Mouse (Mus musculus): ENCODE measurements around the gene Tatdn3. TPM values are rescaled to one million over a fixed set of nuclear protein-coding genes. Genes with fewer than 3 reads are reported as not detected.

Gene Tatdn3
- polyA plus RNA-seq, 1 experiment = 1.3 TPM

GRCm38 (mm10) chr1:191023140-191023539 is 39.6 kb downstream of the Tatdn3 start:
- Histone ChIP-seq H3K4me1 (peaks cover 34% of the 10 kb centered on the region), H3K27me3 (replicated peaks) (no peaks in the 10 kb centered on the region), H3K36me3 (replicated peaks; ENCODE audit: low read length) (peaks cover 29% of the 10 kb centered on the region), H3K4me3 (replicated peaks) (no peak overlapping the region), H3K9me3 (no peaks in the 10 kb centered on the region)
- no peak for TF ChIP-seq GATA1 (IDR thresholded peaks at IDR 0.05; ENCODE audit: borderline replicate concordance, low read length)
- TF ChIP-seq FLI1 (IDR thresholded peaks at IDR 0.05; ENCODE audit: low read length) = no peak

- H3K4me1 ChIP-seq = peaks cover 22% of the 10 kb centered on the region
- H3K4me3 ChIP-seq (replicated peaks) = no peak overlapping the region
- H3K27me3 ChIP-seq (replicated peaks) = no peaks in the 10 kb centered on the region
- TF ChIP-seq FLI1 (IDR thresholded peaks at IDR 0.05; ENCODE audit: low read length) = no peak
- TF ChIP-seq GATA1 (IDR thresholded peaks at IDR 0.05; ENCODE audit: borderline replicate concordance, low read length) = no peak
- no peaks in the 10 kb centered on the region for H3K9me3 ChIP-seq
- H3K36me3 ChIP-seq (replicated peaks; ENCODE audit: low read length) = peaks cover 36% of the 10 kb centered on the region
Measured at GRCm38 (mm10) chr1:191021016-191021415, 41.7 kb downstream of the Tatdn3 start.

GRCm38 (mm10) chr1:191020217-191020924 is 42.4 kb downstream of the Tatdn3 start:
- H3K4me3 ChIP-seq (replicated peaks) = no peak overlapping the region
- H3K4me1 ChIP-seq = peaks cover 20% of the 10 kb centered on the region
- no peaks in the 10 kb centered on the region for H3K9me3 ChIP-seq
- no peaks in the 10 kb centered on the region for H3K27me3 ChIP-seq (replicated peaks)
- TF ChIP-seq GATA1 (IDR thresholded peaks at IDR 0.05; ENCODE audit: borderline replicate concordance, low read length) = no peak
- no peak for TF ChIP-seq FLI1 (IDR thresholded peaks at IDR 0.05; ENCODE audit: low read length)
- H3K36me3 ChIP-seq (replicated peaks; ENCODE audit: low read length) = peaks cover 38% of the 10 kb centered on the region

GRCm38 (mm10) chr1:191019803-191020202 is 42.9 kb downstream of the Tatdn3 start:
- TF ChIP-seq GATA1 (IDR thresholded peaks at IDR 0.05; ENCODE audit: borderline replicate concordance, low read length) = no peak
- TF ChIP-seq FLI1 (IDR thresholded peaks at IDR 0.05; ENCODE audit: low read length) = no peak
- H3K27me3 ChIP-seq (replicated peaks) = no peaks in the 10 kb centered on the region
- peaks cover 14% of the 10 kb centered on the region for H3K4me1 ChIP-seq
- H3K9me3 ChIP-seq = no peaks in the 10 kb centered on the region
- H3K4me3 ChIP-seq (replicated peaks) = no peak overlapping the region
- peaks cover 43% of the 10 kb centered on the region for H3K36me3 ChIP-seq (replicated peaks; ENCODE audit: low read length)

- TF ChIP-seq GATA1 (IDR thresholded peaks at IDR 0.05; ENCODE audit: borderline replicate concordance, low read length) = no peak
- no peak for TF ChIP-seq FLI1 (IDR thresholded peaks at IDR 0.05; ENCODE audit: low read length)
- H3K4me1 ChIP-seq = no peaks in the 10 kb centered on the region
- peaks cover 68% of the 10 kb centered on the region for H3K36me3 ChIP-seq (replicated peaks; ENCODE audit: low read length)
- no peak overlapping the region for H3K4me3 ChIP-seq (replicated peaks)
- no peaks in the 10 kb centered on the region for H3K9me3 ChIP-seq
- no peaks in the 10 kb centered on the region for H3K27me3 ChIP-seq (replicated peaks)
Measured at GRCm38 (mm10) chr1:191014271-191014670, 48.5 kb downstream of the Tatdn3 start.

GRCm38 (mm10) chr1:191008707-191009106 is 54.0 kb downstream of the Tatdn3 start:
- no peaks in the 10 kb centered on the region; the same call in 1 of the 2 replicates for H3K9me3 ChIP-seq
- no peak for TF ChIP-seq GATA1 (IDR thresholded peaks at IDR 0.05; ENCODE audit: borderline replicate concordance, low read length)
- TF ChIP-seq FLI1 (IDR thresholded peaks at IDR 0.05; ENCODE audit: low read length) = no peak
- H3K4me1 ChIP-seq = no peaks in the 10 kb centered on the region
- no peaks in the 10 kb centered on the region for H3K27me3 ChIP-seq (replicated peaks)
- no peak overlapping the region for H3K4me3 ChIP-seq (replicated peaks)
- H3K36me3 ChIP-seq (replicated peaks; ENCODE audit: low read length) = peaks cover 87% of the 10 kb centered on the region

- Histone ChIP-seq H3K4me1 (peaks cover 18% of the 10 kb centered on the region), H3K4me3 (replicated peaks) (no peak overlapping the region), H3K9me3 (peaks cover 16% of the 10 kb centered on the region), H3K27me3 (replicated peaks) (peaks cover 2% of the 10 kb centered on the region), H3K36me3 (replicated peaks; ENCODE audit: low read length) (peaks cover 32% of the 10 kb centered on the region)
- TF ChIP-seq GATA1 (IDR thresholded peaks at IDR 0.05; ENCODE audit: borderline replicate concordance, low read length) = no peak
- no peak for TF ChIP-seq FLI1 (IDR thresholded peaks at IDR 0.05; ENCODE audit: low read length)
Measured at GRCm38 (mm10) chr1:191002201-191002600, 60.5 kb downstream of the Tatdn3 start.

GRCm38 (mm10) chr1:191000686-191001085 is 62.0 kb downstream of the Tatdn3 start:
- Histone ChIP-seq H3K9me3 (peaks cover 16% of the 10 kb centered on the region), H3K36me3 (replicated peaks; ENCODE audit: low read length) (peaks cover 21% of the 10 kb centered on the region), H3K4me3 (replicated peaks) (no peak overlapping the region), H3K27me3 (replicated peaks) (peaks cover 9% of the 10 kb centered on the region), H3K4me1 (peaks cover 24% of the 10 kb centered on the region)
- TF ChIP-seq GATA1 (IDR thresholded peaks at IDR 0.05; ENCODE audit: borderline replicate concordance, low read length) = no peak
- no peak for TF ChIP-seq FLI1 (IDR thresholded peaks at IDR 0.05; ENCODE audit: low read length)

GRCm38 (mm10) chr1:190998027-190998426 is 64.7 kb downstream of the Tatdn3 start:
- no peak for TF ChIP-seq GATA1 (IDR thresholded peaks at IDR 0.05; ENCODE audit: borderline replicate concordance, low read length)
- no peak for TF ChIP-seq FLI1 (IDR thresholded peaks at IDR 0.05; ENCODE audit: low read length)
- Histone ChIP-seq H3K27me3 (replicated peaks) (peaks cover 32% of the 10 kb centered on the region), H3K36me3 (replicated peaks; ENCODE audit: low read length) (peaks cover 3% of the 10 kb centered on the region)

GRCm38 (mm10) chr1:190996346-190996877 is 66.3 kb downstream of the Tatdn3 start:
- Histone ChIP-seq H3K36me3 (replicated peaks; ENCODE audit: low read length) (peaks cover 3% of the 10 kb centered on the region), H3K4me3 (replicated peaks) (no peak overlapping the region), H3K27me3 (replicated peaks) (peaks cover 48% of the 10 kb centered on the region), H3K4me1 (peaks cover 29% of the 10 kb centered on the region), H3K9me3 (peaks cover 16% of the 10 kb centered on the region)
- TF ChIP-seq FLI1 (IDR thresholded peaks at IDR 0.05; ENCODE audit: low read length) = no peak
- TF ChIP-seq GATA1 (IDR thresholded peaks at IDR 0.05; ENCODE audit: borderline replicate concordance, low read length) = no peak

More at GRCm38 (mm10) chr1:190998027-190998426, 64.7 kb downstream of the Tatdn3 start:
- no peak overlapping the region for H3K4me3 ChIP-seq (replicated peaks)
- H3K9me3 ChIP-seq = peaks cover 16% of the 10 kb centered on the region
- H3K4me1 ChIP-seq = peaks cover 29% of the 10 kb centered on the region

Other genes starting within 250 kb of the Tatdn3 start
- 2.8 and 5.9 TPM in 2 replicates for gene Rps6kc1, start 151.2 kb downstream of the Tatdn3 start, polyA plus RNA-seq (2012; ENCODE audit: insufficient read depth, low replicate concordance)
- gene Angel2, start 137.8 kb downstream of the Tatdn3 start, polyA plus RNA-seq (2012; ENCODE audit: insufficient read depth, low replicate concordance) = 1.6 and 1.7 TPM in 2 replicates
- 0.07 and 3.4 TPM in 2 replicates for gene Vash2, start 83.6 kb downstream of the Tatdn3 start, polyA plus RNA-seq (2012; ENCODE audit: insufficient read depth, low replicate concordance)
- 3.2 and 13.7 TPM in 2 replicates for gene Flvcr1, start 36.8 kb downstream of the Tatdn3 start, polyA plus RNA-seq (2012; ENCODE audit: insufficient read depth, low replicate concordance)
- gene Spata45, start 26.3 kb downstream of the Tatdn3 start, polyA plus RNA-seq (2012; ENCODE audit: insufficient read depth, low replicate concordance) = not detected in 2 replicates
- gene Nsl1, start 80 bp upstream of the Tatdn3 start, polyA plus RNA-seq (2012; ENCODE audit: insufficient read depth, low replicate concordance) = 1.3 TPM in 1 of 2 replicates, not detected in the other
- 2.0 TPM in 1 of 2 replicates, not detected in the other for gene Batf3, start 34.9 kb upstream of the Tatdn3 start, polyA plus RNA-seq (2012; ENCODE audit: insufficient read depth, low replicate concordance)
- gene Fam71a, start 101.9 kb upstream of the Tatdn3 start, polyA plus RNA-seq (2012; ENCODE audit: insufficient read depth, low replicate concordance) = not detected in 2 replicates
- 3.4 and 9.5 TPM in 2 replicates for gene Atf3, start 155.1 kb upstream of the Tatdn3 start, polyA plus RNA-seq (2012; ENCODE audit: insufficient read depth, low replicate concordance)